Mouse (Mus musculus) liver, embryonic 16.5 days (tissue): Measurements from ENCODE around the gene Tcte3. TPM values are rescaled to one million over a fixed set of nuclear protein-coding genes. Genes with fewer than 3 reads are reported as not detected.
"Not testable (repeated sequence)": the region's sequence is repeated elsewhere in the genome, so short reads cannot be mapped to it uniquely, and the experiment has no call there.

ENCODE experiments used
- ATAC-seq: fragments of 200-750 bp; cut with Nextera tagmentation; 2 replicates; pipeline ENCODE4 v1.8.0; 2017; ENCODE audit warnings: low read depth, mild to moderate bottlenecking, moderate number of reproducible peaks, moderate library complexity
- H3K27ac ChIP-seq: fragments of 300-500 bp; sonication (generic); 2 replicates; pipeline ENCODE4 v1.5.1; 2014; ENCODE audit warnings: mild to moderate bottlenecking, low read length
- H3K27me3 ChIP-seq: fragments of 300-500 bp; sonication (generic); 2 replicates; pipeline ENCODE4 v1.6.1; 2014; ENCODE audit warnings: low read depth, low read length, mixed read lengths; ENCODE audit not compliant: control insufficient read depth, insufficient read depth
- H3K36me3 ChIP-seq: fragments of 300-500 bp; sonication (generic); 2 replicates; pipeline ENCODE4 v1.6.1; 2014; ENCODE audit warnings: mild to moderate bottlenecking; ENCODE audit not compliant: control insufficient read depth, insufficient read depth
- H3K4me1 ChIP-seq: fragments of 300-500 bp; sonication (generic); 2 replicates; pipeline ENCODE4 v1.6.1; 2014; ENCODE audit warnings: low read depth, low read length, mixed read lengths; ENCODE audit not compliant: control insufficient read depth
- H3K4me2 ChIP-seq: fragments of 300-500 bp; sonication (generic); 2 replicates; pipeline ENCODE4 v1.6.1; 2014; ENCODE audit warnings: low read depth, low read length, mixed read lengths
- H3K4me3 ChIP-seq: fragments of 300-500 bp; sonication (generic); 2 replicates; pipeline ENCODE4 v1.5.1; 2014; ENCODE audit warnings: low read depth, mild to moderate bottlenecking, low read length
- H3K9ac ChIP-seq: fragments of 300-500 bp; sonication (generic); 2 replicates; pipeline ENCODE4 v1.6.1; 2014; ENCODE audit warnings: low read depth, low read length
- H3K9me3 ChIP-seq: fragments of 300-500 bp; sonication (generic); replicated peaks from 2 replicates; pipeline ENCODE4 v1.6.1; 2016; ENCODE audit warnings: low read length; ENCODE audit not compliant: control insufficient read depth
- WGBS: fragments of 180-500 bp; shearing (Covaris S2); extraction: QIAGEN DNeasy Blood & Tissue Kit; methylation state at CpG from one replicate; pipeline ENCODE4 v1.1.7; 2014; ENCODE audit not compliant: insufficient replicate concordance; 5-methylcytosine and 5-hydroxymethylcytosine counted together
- polyA plus RNA-seq: library from polyadenylated mRNA; unstranded; fragments of >200 nt; fragmentation: Nextera tagmentation; extraction: Ambion mirVana; gene quantifications from 2 replicates; pipeline ENCODE4 v1.2.1, GENCODE M21; 2015

Gene Tcte3
- polyA plus RNA-seq, 1 experiment from 2014 or later = 1.5 TPM

DNA sequence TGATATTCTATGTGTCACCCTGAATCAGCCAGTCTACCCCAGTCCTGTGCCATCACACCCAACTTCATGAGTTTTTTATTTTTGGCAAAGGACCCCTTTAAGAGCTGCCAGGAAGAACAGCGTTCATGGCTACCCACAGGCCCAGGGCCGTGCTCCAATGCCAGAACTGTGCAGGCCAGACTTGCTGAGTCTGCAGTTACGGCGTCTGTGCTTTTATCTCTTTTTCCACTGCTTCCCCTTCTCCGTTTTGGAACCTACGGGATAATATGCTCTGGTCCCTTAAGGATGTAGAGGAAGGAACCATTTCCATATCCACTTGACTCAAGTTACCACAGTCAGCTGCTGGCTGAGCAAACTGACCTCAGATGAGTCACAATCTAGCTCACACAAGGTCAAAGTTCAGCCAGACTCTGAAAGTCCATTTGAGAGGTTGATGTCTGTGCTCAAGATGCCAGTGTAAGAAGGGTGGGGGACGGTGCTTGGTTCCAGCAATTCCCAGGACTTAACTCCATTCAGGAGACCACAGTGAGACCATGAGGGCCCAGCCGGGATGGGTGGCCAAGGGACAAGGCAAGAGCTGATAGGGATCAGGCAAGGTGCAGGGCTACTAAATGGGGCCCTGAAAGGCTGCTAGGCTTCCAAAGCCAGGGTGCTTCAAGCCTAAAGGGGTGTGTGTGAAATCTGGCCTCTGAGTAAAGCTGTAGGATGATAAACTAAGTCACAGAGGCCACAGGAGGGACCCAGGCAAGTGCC lies 26.9 kb upstream of the Tcte3 start:
- peak; percentile 50; the same call in 1 of the 2 replicates for ATAC-seq
- H3K4me1 ChIP-seq = peaks cover 7% of the 10 kb centered on the region
- H3K27me3 ChIP-seq = no peaks in the 10 kb centered on the region
- no peak overlapping the region for H3K4me2 ChIP-seq
- WGBS = 41% methylated on average over 8 of the region's 8 CpGs
- no peak overlapping the region for H3K27ac ChIP-seq
- H3K9me3 ChIP-seq = no peaks in the 10 kb centered on the region
- 0 out of 2 replicates have a peak, but pooled peaks cover 4% of the 10 kb centered on the region for H3K36me3 ChIP-seq
- no peak overlapping the region for H3K9ac ChIP-seq
- H3K4me3 ChIP-seq = no peak overlapping the region

GRCm38 (mm10) chr17:15066911-15067310 lies 25.6 kb upstream of the Tcte3 start:
- ATAC-seq = no peak
- WGBS = 87% methylated on average over 1 of the region's 1 CpGs
- no peaks in the 10 kb centered on the region for H3K27me3 ChIP-seq

DNA sequence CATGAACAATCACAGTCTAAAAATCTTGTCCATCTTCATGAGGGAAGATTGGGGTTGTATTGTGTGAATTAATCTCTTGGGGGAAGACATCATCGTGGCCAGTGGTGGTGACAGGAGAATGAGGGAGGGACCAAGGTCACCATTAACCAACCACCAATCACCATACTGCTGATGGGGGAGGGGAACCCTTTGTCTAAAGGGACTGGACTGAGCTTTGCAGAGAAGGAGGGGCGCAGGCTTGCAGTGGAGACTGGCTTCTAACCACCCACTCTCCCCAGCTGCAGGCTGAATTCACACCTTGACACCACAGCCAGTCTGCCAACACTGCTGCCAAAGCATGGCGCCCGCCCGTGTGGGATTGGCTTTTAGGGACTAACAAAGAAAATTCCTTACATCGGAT lies 24.8 kb upstream of the Tcte3 start:
- Histone ChIP-seq H3K4me2 (no peak overlapping the region), H3K9ac (no peak overlapping the region), H3K4me3 (no peak overlapping the region), H3K9me3 (no peaks in the 10 kb centered on the region), H3K27me3 (no peaks in the 10 kb centered on the region), H3K36me3 (0 out of 2 replicates have a peak, but pooled peaks cover 7% of the 10 kb centered on the region), H3K27ac (no peak overlapping the region), H3K4me1 (peaks cover 7% of the 10 kb centered on the region)
- ATAC-seq = no peak
- 52% methylated on average over 6 of the region's 6 CpGs for WGBS

More at GRCm38 (mm10) chr17:15066911-15067310, 25.6 kb upstream of the Tcte3 start:
- 0 out of 2 replicates have a peak, but pooled peaks cover 4% of the 10 kb centered on the region for H3K36me3 ChIP-seq
- no peak overlapping the region for H3K27ac ChIP-seq
- no peak overlapping the region for H3K9ac ChIP-seq
- H3K4me1 ChIP-seq = peaks cover 7% of the 10 kb centered on the region
- no peak overlapping the region for H3K4me3 ChIP-seq
- H3K9me3 ChIP-seq = no peaks in the 10 kb centered on the region
- H3K4me2 ChIP-seq = no peak overlapping the region

DNA sequence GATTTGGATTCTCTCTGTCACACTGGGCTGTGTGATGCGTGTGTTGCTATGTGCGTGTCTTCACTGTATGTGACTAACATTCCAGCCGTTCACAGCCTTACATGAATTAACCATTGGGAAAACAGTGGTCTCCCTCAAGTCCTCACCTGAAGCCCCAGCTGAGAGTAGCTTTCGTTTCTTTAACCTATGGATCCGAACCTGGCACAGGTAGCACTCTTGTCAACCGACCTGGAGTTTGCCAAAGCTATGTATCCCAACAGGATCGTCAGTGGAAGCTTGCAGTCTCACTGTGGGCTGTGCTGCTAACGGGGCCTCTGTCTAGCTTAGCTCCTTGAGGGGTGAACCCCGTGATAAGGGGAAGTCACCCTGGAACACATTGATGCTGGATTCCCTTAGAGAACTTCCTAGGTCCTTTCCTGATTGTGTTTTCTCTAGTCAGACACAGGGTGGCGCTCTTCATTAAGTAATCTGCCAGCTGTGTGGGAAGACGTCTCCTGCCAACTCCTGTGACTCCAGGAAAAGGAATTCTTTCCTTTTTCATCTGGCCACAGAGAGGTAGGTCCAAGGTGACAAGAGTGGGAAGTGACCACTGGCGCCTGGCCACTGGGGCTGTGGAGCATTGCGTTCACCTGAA lies 24.2 kb upstream of the Tcte3 start:
- ATAC-seq = no peak
- H3K4me1 ChIP-seq = peaks cover 7% of the 10 kb centered on the region
- H3K36me3 ChIP-seq = 0 out of 2 replicates have a peak, but pooled peaks cover 7% of the 10 kb centered on the region
- no peak overlapping the region for H3K9ac ChIP-seq
- H3K4me2 ChIP-seq = no peak overlapping the region
- no peak overlapping the region for H3K27ac ChIP-seq
- no peak overlapping the region for H3K4me3 ChIP-seq
- no peaks in the 10 kb centered on the region for H3K27me3 ChIP-seq
- 39% methylated on average over 13 of the region's 13 CpGs for WGBS
- no peaks in the 10 kb centered on the region for H3K9me3 ChIP-seq

GRCm38 (mm10) chr17:15060356-15060755 lies 19.1 kb upstream of the Tcte3 start:
- no peaks in the 10 kb centered on the region for H3K9me3 ChIP-seq
- WGBS = 79% methylated on average over 6 of the region's 6 CpGs
- no peak overlapping the region for H3K4me3 ChIP-seq
- no peak overlapping the region for H3K4me2 ChIP-seq
- H3K9ac ChIP-seq = no peak overlapping the region
- H3K36me3 ChIP-seq = 0 out of 2 replicates have a peak, but pooled peaks cover 7% of the 10 kb centered on the region
- no peaks in the 10 kb centered on the region for H3K4me1 ChIP-seq
- no peak for ATAC-seq
- H3K27me3 ChIP-seq = no peaks in the 10 kb centered on the region
- no peak overlapping the region for H3K27ac ChIP-seq

- Histone ChIP-seq H3K27ac (no peak overlapping the region), H3K9me3 (no peaks in the 10 kb centered on the region), H3K4me3 (no peak overlapping the region), H3K27me3 (no peaks in the 10 kb centered on the region), H3K9ac (no peak overlapping the region), H3K4me2 (no peak overlapping the region), H3K36me3 (0 out of 2 replicates have a peak, but pooled peaks cover 7% of the 10 kb centered on the region), H3K4me1 (no peaks in the 10 kb centered on the region)
- 88% methylated on average over 14 of the region's 14 CpGs for whole genome bisulfite sequencing
- ATAC-seq = no peak
Observed at GRCm38 (mm10) chr17:15059646-15060045, 18.4 kb upstream of the Tcte3 start.

GRCm38 (mm10) chr17:15058161-15058591 lies 16.9 kb upstream of the Tcte3 start:
- Histone ChIP-seq H3K4me3 (no peak overlapping the region), H3K9ac (no peak overlapping the region), H3K36me3 (0 out of 2 replicates have a peak, but pooled peaks cover 3% of the 10 kb centered on the region), H3K4me1 (no peaks in the 10 kb centered on the region), H3K27me3 (no peaks in the 10 kb centered on the region), H3K4me2 (no peak overlapping the region), H3K9me3 (no peaks in the 10 kb centered on the region), H3K27ac (no peak overlapping the region)
- WGBS = 69% methylated on average over 5 of the region's 5 CpGs
- ATAC-seq = no peak

GRCm38 (mm10) chr17:15055925-15056324 lies 14.6 kb upstream of the Tcte3 start:
- WGBS = 62% methylated on average over 4 of the region's 4 CpGs
- Histone ChIP-seq H3K9ac (no peak overlapping the region), H3K27ac (no peak overlapping the region), H3K4me1 (no peaks in the 10 kb centered on the region), H3K27me3 (no peaks in the 10 kb centered on the region), H3K4me3 (no peak overlapping the region), H3K9me3 (no peaks in the 10 kb centered on the region), H3K4me2 (no peak overlapping the region), H3K36me3 (no peaks in the 10 kb centered on the region)
- ATAC-seq = no peak

DNA sequence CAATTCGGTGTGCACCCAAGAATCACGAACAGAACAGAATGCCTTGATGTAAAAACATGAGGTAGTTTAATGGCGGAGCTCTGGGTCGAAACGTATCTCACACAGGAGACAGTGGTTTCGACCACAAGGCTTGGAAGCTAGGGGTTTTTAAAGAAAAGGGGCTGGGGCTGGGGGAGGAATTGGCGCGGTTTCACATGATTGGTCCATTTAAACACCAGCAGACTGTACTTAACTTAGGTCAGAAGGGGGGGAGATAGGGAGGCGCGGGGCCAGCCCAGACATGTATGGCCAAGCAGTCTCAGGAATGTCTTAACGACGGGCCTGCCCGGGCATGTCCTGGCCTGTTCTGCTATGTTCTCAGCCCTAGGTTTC lies 12.5 kb upstream of the Tcte3 start:
- H3K9ac ChIP-seq, H3K4me3 ChIP-seq, H3K4me1 ChIP-seq, H3K4me2 ChIP-seq, H3K9me3 ChIP-seq, ATAC-seq, H3K27ac ChIP-seq, H3K36me3 ChIP-seq, H3K27me3 ChIP-seq: not testable (repeated sequence)
- 85% methylated on average over 11 of the region's 13 CpGs for WGBS
